Comparison of ENCODE assay signal across 8 mouse cellular contexts in genomic region chr4:129672878-129673449, GRCm38 (mm10). TPM values are rescaled to one million over a fixed set of nuclear protein-coding genes. Genes with fewer than 3 reads are reported as not detected.
DNase-seq lines count a peak whose midpoint lies in the region; ATAC-seq and TF ChIP-seq lines count a peak whose summit lies in the region.

No protein-coding gene starts in this region.

- TF ChIP-seq POLR2A in bone marrow, adult 2 months (IDR thresholded peaks at IDR 0.05; ENCODE audit: borderline replicate concordance, control insufficient read depth, low read depth, low read length), result no peak

- H3K9ac ChIP-seq in heart, embryonic 13.5 days, result peak overlapping the region; percentile 97
- peak overlapping the region; percentile 90 for H3K9ac ChIP-seq in hindbrain, embryonic 14.5 days
- peak overlapping the region; percentile 88 for H3K9ac ChIP-seq in midbrain, embryonic 12.5 days (replicated peaks)

- H3K36me3 ChIP-seq in heart, embryonic 13.5 days, result peaks cover 38% of the 10 kb centered on the region
- H3K36me3 ChIP-seq in hindbrain, embryonic 14.5 days (replicated peaks; ENCODE audit: control insufficient read depth, insufficient read depth), result peaks cover 31% of the 10 kb centered on the region
- H3K36me3 ChIP-seq in midbrain, embryonic 12.5 days, result peaks cover 31% of the 10 kb centered on the region

- H3K27me3 ChIP-seq in heart, embryonic 13.5 days (replicated peaks), result no peaks in the 10 kb centered on the region
- no peaks in the 10 kb centered on the region for H3K27me3 ChIP-seq in hindbrain, embryonic 14.5 days (ENCODE audit: control insufficient read depth, insufficient read depth, low read length)
- H3K27me3 ChIP-seq in midbrain, embryonic 12.5 days, result no peaks in the 10 kb centered on the region

- H3K27ac ChIP-seq in heart, embryonic 13.5 days (replicated peaks), result peak overlapping the region; percentile 97
- peak overlapping the region; percentile 95; the same call in 1 of the 2 replicates for H3K27ac ChIP-seq in bone marrow, adult 2 months (ENCODE audit: control insufficient read depth, insufficient read depth, low read depth, low read length, poor library complexity)
- peak overlapping the region; percentile 90 for H3K27ac ChIP-seq in hindbrain, embryonic 14.5 days
- peak overlapping the region; percentile 93 for H3K27ac ChIP-seq in midbrain, embryonic 12.5 days (replicated peaks)

- H3K4me2 ChIP-seq in heart, embryonic 13.5 days, result peak overlapping the region; percentile 90
- peak overlapping the region; percentile 91 for H3K4me2 ChIP-seq in hindbrain, embryonic 14.5 days (replicated peaks)
- peak overlapping the region; percentile 97 for H3K4me2 ChIP-seq in midbrain, embryonic 12.5 days (replicated peaks)

- no peak for ATAC-seq in heart, embryonic 13.5 days (ENCODE audit: extremely low read depth, insufficient number of reproducible peaks, low FRiP score, low TSS enrichment)
- no peak for ATAC-seq in hindbrain, embryonic 14.5 days (ENCODE audit: low FRiP score)
- ATAC-seq in midbrain, embryonic 12.5 days (ENCODE audit: low FRiP score, low read depth), result no peak

- 4% methylated on average over 10 of the region's 10 CpGs for WGBS in heart, embryonic 13.5 days
- 2% methylated on average over 10 of the region's 10 CpGs for WGBS in bone marrow, adult 2 months
- 13% methylated on average over 10 of the region's 10 CpGs for whole genome bisulfite sequencing in hindbrain, embryonic 14.5 days
- WGBS in midbrain, embryonic 12.5 days, result 11% methylated on average over 10 of the region's 10 CpGs

- intact Hi-C loops in left cerebral cortex, postnatal 36 days (cut with DNase I), result no loop called here

- no peak for DNase-seq in heart, postnatal 4 days
- DNase-seq in hindbrain, embryonic 14.5 days (ENCODE audit: low spot score), result no peak
- no peak for DNase-seq in natural killer cell, adult 2 months (ENCODE audit: low spot score in 2 of 2)
- DNase-seq in embryo, embryonic 9.5 days (ENCODE audit: extremely low spot score), result no peak
- DNase-seq in left cerebral cortex, postnatal 36 days (ENCODE audit: low spot score in 2 of 2), result no peak

- H3K9me3 ChIP-seq in heart, embryonic 13.5 days, result no peaks in the 10 kb centered on the region
- no peaks in the 10 kb centered on the region for H3K9me3 ChIP-seq in hindbrain, embryonic 14.5 days (ENCODE audit: control insufficient read depth, low read length)
- no peaks in the 10 kb centered on the region for H3K9me3 ChIP-seq in midbrain, embryonic 12.5 days

- no peak for TF ChIP-seq CTCF in bone marrow, adult 2 months (IDR thresholded peaks at IDR 0.05; ENCODE audit: control insufficient read depth, insufficient read depth, low read length)

- peak overlapping the region; percentile 93 for H3K4me3 ChIP-seq in heart, embryonic 13.5 days
- H3K4me3 ChIP-seq in bone marrow, adult 2 months (replicated peaks; ENCODE audit: control insufficient read depth, low read depth, low read length), result peak overlapping the region; percentile 90
- H3K4me3 ChIP-seq in hindbrain, embryonic 14.5 days (replicated peaks; ENCODE audit: low read length), result peak overlapping the region; percentile 91
- H3K4me3 ChIP-seq in midbrain, embryonic 12.5 days, result peak overlapping the region; percentile 75

- peaks cover 20% of the 10 kb centered on the region for H3K4me1 ChIP-seq in heart, embryonic 13.5 days
- H3K4me1 ChIP-seq in bone marrow, adult 2 months (ENCODE audit: control insufficient read depth, insufficient read depth, low read length), result no peaks in the 10 kb centered on the region
- peaks cover 17% of the 10 kb centered on the region for H3K4me1 ChIP-seq in hindbrain, embryonic 14.5 days (replicated peaks; ENCODE audit: control insufficient read depth, insufficient read depth, low read length)
- peaks cover 17% of the 10 kb centered on the region for H3K4me1 ChIP-seq in midbrain, embryonic 12.5 days

RNA-seq across cellular contexts. Expression of gene Kpna6, which starts 0.4 kb away (rescaled TPM):
- 13.3 TPM in 2 replicates for polyA plus RNA-seq in heart, embryonic 13.5 days (2015; fragmentation: Nextera tagmentation; extraction: Ambion mirVana)
- total RNA-seq in heart, postnatal 4 days (2021), result 10 to 100 TPM; 70.2 to 71.9 TPM
- polyA plus RNA-seq in bone marrow, adult 2 months (2011; ENCODE audit: insufficient read depth, insufficient read length, low replicate concordance, missing spikeins), result 8.6 and 19.2 TPM in 2 replicates
- polyA plus RNA-seq in hindbrain, embryonic 14.5 days (2014; fragmentation: Nextera tagmentation; extraction: Ambion mirVana), result 16.3 and 21.3 TPM in 2 replicates
- polyA plus RNA-seq in midbrain, embryonic 12.5 days (2016; fragmentation: Nextera tagmentation; extraction: Ambion mirVana), result 15.2 and 16.3 TPM in 2 replicates
- 100 to 1,000 TPM in 1 of 2 experiments, 10 to 100 TPM in 1; 93.3 to 101 TPM for total RNA-seq in left cerebral cortex, postnatal 36 days (2021)

RNA-seq across cellular contexts. Expression of gene Tmem39b, which starts 23.7 kb away (rescaled TPM):
- polyA plus RNA-seq in heart, embryonic 13.5 days (2015; fragmentation: Nextera tagmentation; extraction: Ambion mirVana), result 6.7 and 6.9 TPM in 2 replicates
- total RNA-seq in heart, postnatal 4 days (2021), result 1 to 10 TPM; 6.6 to 6.7 TPM
- 3.7 and 9.3 TPM in 2 replicates for polyA plus RNA-seq in bone marrow, adult 2 months (2011; ENCODE audit: insufficient read depth, insufficient read length, low replicate concordance, missing spikeins)
- polyA plus RNA-seq in hindbrain, embryonic 14.5 days (2014; fragmentation: Nextera tagmentation; extraction: Ambion mirVana), result 25.6 and 29.5 TPM in 2 replicates
- 17.3 and 21.9 TPM in 2 replicates for polyA plus RNA-seq in midbrain, embryonic 12.5 days (2016; fragmentation: Nextera tagmentation; extraction: Ambion mirVana)
- 10 to 100 TPM; 10.3 to 18.0 TPM for total RNA-seq in left cerebral cortex, postnatal 36 days (2021)

RNA-seq across cellular contexts. Expression of gene Txlna, which starts 32.1 kb away (rescaled TPM):
- polyA plus RNA-seq in heart, embryonic 13.5 days (2015; fragmentation: Nextera tagmentation; extraction: Ambion mirVana), result 47.5 and 49.4 TPM in 2 replicates
- total RNA-seq in heart, postnatal 4 days (2021), result 10 to 100 TPM; 40.0 to 41.9 TPM
- polyA plus RNA-seq in bone marrow, adult 2 months (2011; ENCODE audit: insufficient read depth, insufficient read length, low replicate concordance, missing spikeins), result 22.8 and 43.7 TPM in 2 replicates
- 48.5 and 52.9 TPM in 2 replicates for polyA plus RNA-seq in hindbrain, embryonic 14.5 days (2014; fragmentation: Nextera tagmentation; extraction: Ambion mirVana)
- polyA plus RNA-seq in midbrain, embryonic 12.5 days (2016; fragmentation: Nextera tagmentation; extraction: Ambion mirVana), result 90.3 and 91.8 TPM in 2 replicates
- 10 to 100 TPM; 40.2 to 45.3 TPM for total RNA-seq in left cerebral cortex, postnatal 36 days (2021)

RNA-seq across cellular contexts. Expression of gene Ccdc28b, which starts 49.2 kb away (rescaled TPM):
- polyA plus RNA-seq in heart, embryonic 13.5 days (2015; fragmentation: Nextera tagmentation; extraction: Ambion mirVana), result 41.1 and 46.1 TPM in 2 replicates
- total RNA-seq in heart, postnatal 4 days (2021), result 10 to 100 TPM; 30.9 to 33.3 TPM
- polyA plus RNA-seq in bone marrow, adult 2 months (2011; ENCODE audit: insufficient read depth, insufficient read length, low replicate concordance, missing spikeins), result 42.2 and 75.8 TPM in 2 replicates
- polyA plus RNA-seq in hindbrain, embryonic 14.5 days (2014; fragmentation: Nextera tagmentation; extraction: Ambion mirVana), result 127 and 128 TPM in 2 replicates
- polyA plus RNA-seq in midbrain, embryonic 12.5 days (2016; fragmentation: Nextera tagmentation; extraction: Ambion mirVana), result 88.3 TPM in 2 replicates
- total RNA-seq in left cerebral cortex, postnatal 36 days (2021), result 10 to 100 TPM; 53.7 to 60.8 TPM

RNA-seq across cellular contexts. Expression of gene Iqcc, which starts 54.1 kb away (rescaled TPM):
- 20.4 and 23.6 TPM in 2 replicates for polyA plus RNA-seq in heart, embryonic 13.5 days (2015; fragmentation: Nextera tagmentation; extraction: Ambion mirVana)
- 10 to 100 TPM in 1 of 2 experiments, 1 to 10 TPM in 1; 9.3 to 14.3 TPM for total RNA-seq in heart, postnatal 4 days (2021)
- polyA plus RNA-seq in bone marrow, adult 2 months (2011; ENCODE audit: insufficient read depth, insufficient read length, low replicate concordance, missing spikeins), result 11.1 and 11.6 TPM in 2 replicates
- polyA plus RNA-seq in hindbrain, embryonic 14.5 days (2014; fragmentation: Nextera tagmentation; extraction: Ambion mirVana), result 28.5 and 31.3 TPM in 2 replicates
- polyA plus RNA-seq in midbrain, embryonic 12.5 days (2016; fragmentation: Nextera tagmentation; extraction: Ambion mirVana), result 26.7 and 30.7 TPM in 2 replicates
- total RNA-seq in left cerebral cortex, postnatal 36 days (2021), result 10 to 100 TPM; 27.5 to 36.2 TPM
